Mouse (Mus musculus): Measurements from ENCODE around the gene Cyp2b9.
"Not testable (repeated sequence)": the region's sequence is repeated elsewhere in the genome, so short reads cannot be mapped to it uniquely, and the experiment has no call there.

The Cyp2b9 gene

GRCm38 (mm10) chr7:26173111-26173510 is at the start of gene Cyp2b9:
Gene Cyp2b9, plus strand, starts transcription at chr7:26173411.
- in situ Hi-C loops (cut with MboI, MseI), result loop anchor here in 1 of 2 experiments (10.0 kb wide), 1 partner anchor 118 kb away; no protein-coding TSS in a partner anchor

GRCm38 (mm10) chr7:26139623-26140022 is 33.6 kb upstream of the Cyp2b9 start:
- in situ Hi-C loops (cut with MboI, MseI), result loop anchor here in 1 of 2 experiments (5.0 kb wide), 1 partner anchor 67 kb away; no protein-coding TSS in a partner anchor

GRCm38 (mm10) chr7:26143657-26144056 is 29.6 kb upstream of the Cyp2b9 start:
- in situ Hi-C loops (cut with MboI, MseI), result loop anchor here in 1 of 2 experiments (5.0 kb wide), 1 partner anchor 71 kb away; no protein-coding TSS in a partner anchor

GRCm38 (mm10) chr7:26168765-26169536 is 4.3 kb upstream of the Cyp2b9 start:
- in situ Hi-C loops (cut with MboI, MseI), result not testable (repeated sequence)

- in situ Hi-C loops (cut with MboI, MseI), result no loop called here
Measured at GRCm38 (mm10) chr7:26201083-26201482, 27.9 kb downstream of the Cyp2b9 start.

- in situ Hi-C loops (cut with MboI, MseI), result loop anchor here in 1 of 2 experiments (5.0 kb wide), 1 partner anchor 357 kb away; the partner anchor contains the start of gene Vmn1r185
Measured at GRCm38 (mm10) chr7:26260034-26260433, 86.8 kb downstream of the Cyp2b9 start, which contains the start of gene Vmn1r184. Gene Vmn1r184, plus strand, starts transcription at chr7:26260334.
